ENCODE assay signal across 16 mouse cellular contexts in the genomic region with DNA sequence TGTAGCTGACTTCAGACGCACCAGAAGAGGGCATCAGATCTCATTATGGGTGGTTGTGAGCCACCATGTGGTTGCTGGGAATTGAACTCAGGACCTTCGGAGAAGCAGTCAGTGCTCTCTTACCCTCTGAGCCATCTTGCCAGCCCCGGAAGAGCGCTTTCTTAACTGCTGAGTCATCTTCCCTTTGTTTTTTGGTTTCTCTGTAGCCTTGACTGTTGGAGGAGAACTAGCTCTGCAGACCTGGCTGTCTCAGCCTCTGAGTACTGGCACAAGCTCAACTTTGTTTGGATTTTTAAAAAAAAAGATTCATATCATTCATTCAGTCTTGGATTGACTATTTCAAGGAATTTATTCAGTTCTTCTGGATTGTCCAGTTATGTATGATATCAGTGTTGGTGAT. TPM values are rescaled to one million over a fixed set of nuclear protein-coding genes. Genes with fewer than 3 reads are reported as not detected.
DNase-seq lines count a peak whose midpoint lies in the region; ATAC-seq and TF ChIP-seq lines count a peak whose summit lies in the region.
"Had no signal": no experiment of that assay in that cellular context is flagged by ENCODE, and none has a peak within 500 bp of the region (broad histone marks: within the 10 kb centered on the region; RNA-seq: fewer than 3 reads in every experiment).

No protein-coding gene starts in this region.

- TF ChIP-seq EP300 in ES-Bruce4 (IDR thresholded peaks at IDR 0.05; ENCODE audit: insufficient read depth, low read depth, low read length), result no peak

- TF ChIP-seq POLR2A in ES-Bruce4 (IDR thresholded peaks at IDR 0.05; ENCODE audit: insufficient read depth, low read length), result no peak

- peak; percentile 16 for DNase-seq in kidney, adult 9 months
- no peak for DNase-seq in kidney, adult 18-20 months
- peak; percentile 24 for DNase-seq in WW6 (ENCODE audit: low read depth, low spot score)
- no peak for DNase-seq in gastrocnemius, postnatal 10 days
- DNase-seq: cerebellum, postnatal 25 days; heart, adult 2 months; heart, postnatal 36 days; midbrain, embryonic 14.5 days; retina, postnatal 1 day had no signal

- H3K27ac ChIP-seq in ES-Bruce4 (ENCODE audit: insufficient read depth, low read length), result peak overlapping the region; percentile 37
- H3K27ac ChIP-seq: embryonic facial prominence, embryonic 12.5 days; heart, adult 2 months; limb, embryonic 13.5 days; neural tube, embryonic 12.5 days had no signal

- peaks cover 35% of the 10 kb centered on the region for H3K36me3 ChIP-seq in ES-Bruce4 (ENCODE audit: control insufficient read depth, insufficient read depth, low read length, poor library complexity, severe bottlenecking)

- TF ChIP-seq CTCF in ES-Bruce4 (IDR thresholded peaks at IDR 0.05; ENCODE audit: low read depth, low read length), result no peak

- H3K4me1 ChIP-seq in ES-Bruce4 (ENCODE audit: control insufficient read depth, insufficient read depth, low read length), result peaks cover 5% of the 10 kb centered on the region
- H3K4me1 ChIP-seq: embryonic facial prominence, embryonic 12.5 days; limb, embryonic 13.5 days; neural tube, embryonic 12.5 days had no signal

- ATAC-seq in megakaryocyte, adult 5-6 weeks (ENCODE audit: poor library complexity, severe bottlenecking), result peak; percentile 68
- no peak for ATAC-seq in activated CD4-positive, CD25-positive, alpha-beta regulatory T cell, adult 4 months
- ATAC-seq: lung, postnatal 0 days had no signal

- 0 out of 2 replicates have a peak overlapping the region, but pooled peaks have one; percentile 2 for H3K4me3 ChIP-seq in ES-Bruce4 (ENCODE audit: low read depth, low read length)
- H3K4me3 ChIP-seq: embryonic facial prominence, embryonic 12.5 days; heart, adult 2 months; limb, embryonic 13.5 days; neural tube, embryonic 12.5 days had no signal

- no peaks in the 10 kb centered on the region for H3K27me3 ChIP-seq in ES-Bruce4 (ENCODE audit: control insufficient read depth, insufficient read depth, low read length, poor library complexity, severe bottlenecking)
- H3K27me3 ChIP-seq: embryonic facial prominence, embryonic 12.5 days; limb, embryonic 13.5 days; neural tube, embryonic 12.5 days had no signal

- no peaks in the 10 kb centered on the region for H3K9me3 ChIP-seq in ES-Bruce4 (replicated peaks; ENCODE audit: control insufficient read depth, insufficient read depth, low read length, poor library complexity, severe bottlenecking)
- H3K9me3 ChIP-seq: embryonic facial prominence, embryonic 12.5 days; limb, embryonic 13.5 days; neural tube, embryonic 12.5 days had no signal

- H3K9ac ChIP-seq in ES-Bruce4 (ENCODE audit: low read depth, poor library complexity, severe bottlenecking), result peak overlapping the region; percentile 68; the same call in 1 of the 2 replicates
- H3K9ac ChIP-seq: embryonic facial prominence, embryonic 12.5 days; limb, embryonic 13.5 days; neural tube, embryonic 12.5 days had no signal

RNA-seq across cellular contexts. Expression of a gene that starts 39.7 kb away (rescaled TPM):
- polyA plus RNA-seq in ES-Bruce4 (2011; ENCODE audit: insufficient read depth, insufficient read length, low read depth, missing spikeins), result 162 TPM in 2 replicates
- 68.2 TPM in 2 replicates for total RNA-seq in megakaryocyte, adult 5-6 weeks (2015)
- 71.6 and 83.6 TPM in 2 replicates for total RNA-seq in megakaryocyte, adult 5-6 weeks (2017)
- polyA plus RNA-seq in activated CD4-positive, CD25-positive, alpha-beta regulatory T cell, adult 4 months (2017; shearing (Covaris generic)), result 10 to 100 TPM; 53.0 to 53.8 TPM
- 10 to 100 TPM; 75.4 to 89.6 TPM for total RNA-seq in gastrocnemius, postnatal 10 days (2021)

Comparison
In these comparisons a context has a peak if more than half of its experiments do, and no peak if none do; other contexts are left out.
1. DNase-seq: peak in kidney, adult 9 months (single experiment) and WW6 (single experiment); none in kidney, adult 18-20 months (single experiment) and gastrocnemius, postnatal 10 days (single experiment).